Mouse (Mus musculus) hindbrain, embryonic 11.5 days (tissue): ENCODE data around the gene Lemd1. TPM values are rescaled to one million over a fixed set of nuclear protein-coding genes. Genes with fewer than 3 reads are reported as not detected.

Source experiments
- ATAC-seq: fragments of 200-750 bp; cut with Nextera tagmentation; 2 replicates; pipeline ENCODE4 v1.8.0; 2017; ENCODE audit warnings: mild to moderate bottlenecking, moderate TSS enrichment, moderate library complexity; ENCODE audit not compliant: low FRiP score
- DNase-seq: peaks from one replicate; pipeline ENCODE4 v3.0.0-alpha.2; 2015; ENCODE audit warnings: low spot score
- H3K27ac ChIP-seq: fragments of 300-500 bp; sonication (generic); 2 replicates; pipeline ENCODE4 v1.5.1; 2014; ENCODE audit warnings: mild to moderate bottlenecking, low read depth, low read length
- H3K27me3 ChIP-seq: fragments of 300-500 bp; sonication (generic); 2 replicates; pipeline ENCODE4 v1.6.1; 2014; ENCODE audit warnings: mild to moderate bottlenecking, low read length, moderate library complexity, mixed read lengths; ENCODE audit not compliant: control insufficient read depth, insufficient read depth
- H3K36me3 ChIP-seq: fragments of 300-500 bp; sonication (generic); 2 replicates; pipeline ENCODE4 v1.6.1; 2014; ENCODE audit warnings: mild to moderate bottlenecking, low read length, moderate library complexity, mixed read lengths; ENCODE audit not compliant: control insufficient read depth, insufficient read depth
- H3K4me1 ChIP-seq: fragments of 300-500 bp; sonication (generic); replicated peaks from 2 replicates; pipeline ENCODE4 v1.6.1; 2014; ENCODE audit warnings: low read length, mixed read lengths; ENCODE audit not compliant: control insufficient read depth, insufficient read depth
- H3K4me2 ChIP-seq: fragments of 300-500 bp; sonication (generic); replicated peaks from 2 replicates; pipeline ENCODE4 v1.6.1; 2014; ENCODE audit warnings: mild to moderate bottlenecking, low read depth, low read length
- H3K4me3 ChIP-seq: fragments of 300-500 bp; sonication (generic); 2 replicates; pipeline ENCODE4 v1.5.1; 2014; ENCODE audit warnings: low read depth, low read length
- H3K9ac ChIP-seq: fragments of 300-500 bp; sonication (generic); 2 replicates; pipeline ENCODE4 v1.6.1; 2014; ENCODE audit warnings: low read depth, low read length
- H3K9me3 ChIP-seq: fragments of 300-500 bp; sonication (generic); 2 replicates; pipeline ENCODE4 v1.6.1; 2016; ENCODE audit warnings: low read length; ENCODE audit not compliant: control insufficient read depth
- WGBS: fragments of 180-500 bp; shearing (Covaris S2); extraction: QIAGEN DNeasy Blood & Tissue Kit; methylation state at CpG from one replicate; pipeline ENCODE4 v1.1.7; 2014; 5-methylcytosine and 5-hydroxymethylcytosine counted together
- polyA plus RNA-seq: library from polyadenylated mRNA; unstranded; fragments of >200 nt; fragmentation: Nextera tagmentation; extraction: Ambion mirVana; gene quantifications from 2 replicates; pipeline ENCODE4 v1.2.1, GENCODE M21; 2014

The Lemd1 gene
- polyA plus RNA-seq, 1 experiment from 2014 or later = 11.3 TPM

GRCm38 (mm10) chr1:132261058-132261457 is 69.8 kb downstream of the Lemd1 start:
- no peaks in the 10 kb centered on the region for H3K27me3 ChIP-seq
- H3K27ac ChIP-seq = no peak overlapping the region
- H3K4me2 ChIP-seq = no peak overlapping the region
- no peak overlapping the region for H3K4me3 ChIP-seq
- no peak for ATAC-seq
- H3K9ac ChIP-seq = no peak overlapping the region
- WGBS = 77% methylated on average over 5 of the region's 5 CpGs
- H3K9me3 ChIP-seq = no peaks in the 10 kb centered on the region
- H3K4me1 ChIP-seq = no peaks in the 10 kb centered on the region
- no peaks in the 10 kb centered on the region for H3K36me3 ChIP-seq
- DNase-seq = no peak

- Histone ChIP-seq H3K9me3 (no peaks in the 10 kb centered on the region), H3K4me1 (no peaks in the 10 kb centered on the region), H3K36me3 (no peaks in the 10 kb centered on the region), H3K27ac (no peak overlapping the region), H3K27me3 (no peaks in the 10 kb centered on the region), H3K4me2 (no peak overlapping the region), H3K9ac (no peak overlapping the region), H3K4me3 (no peak overlapping the region)
- no peak for DNase-seq
- WGBS = 76% methylated on average over 4 of the region's 4 CpGs
- ATAC-seq = no peak
Observed at GRCm38 (mm10) chr1:132263618-132264017, 72.4 kb downstream of the Lemd1 start.

GRCm38 (mm10) chr1:132264577-132264976 is 73.3 kb downstream of the Lemd1 start:
- Histone ChIP-seq H3K27ac (no peak overlapping the region), H3K4me2 (no peak overlapping the region), H3K36me3 (no peaks in the 10 kb centered on the region), H3K4me3 (no peak overlapping the region), H3K9me3 (no peaks in the 10 kb centered on the region), H3K9ac (no peak overlapping the region), H3K4me1 (no peaks in the 10 kb centered on the region), H3K27me3 (no peaks in the 10 kb centered on the region)
- WGBS = 72% methylated on average over 7 of the region's 7 CpGs
- no peak for DNase-seq
- ATAC-seq = no peak

- no peak overlapping the region for H3K27ac ChIP-seq
- DNase-seq (no peak), ATAC-seq (no peak)
- no peaks in the 10 kb centered on the region for H3K4me1 ChIP-seq
- no peak overlapping the region for H3K4me3 ChIP-seq
- H3K9me3 ChIP-seq = no peaks in the 10 kb centered on the region
- H3K27me3 ChIP-seq = no peaks in the 10 kb centered on the region
- no peak overlapping the region for H3K4me2 ChIP-seq
- WGBS = 73% methylated on average over 8 of the region's 8 CpGs
- no peaks in the 10 kb centered on the region for H3K36me3 ChIP-seq
- no peak overlapping the region for H3K9ac ChIP-seq
Observed at GRCm38 (mm10) chr1:132265211-132265859, 74.1 kb downstream of the Lemd1 start.

GRCm38 (mm10) chr1:132265936-132266335 is 74.7 kb downstream of the Lemd1 start:
- no peak for DNase-seq
- ATAC-seq = no peak
- Histone ChIP-seq H3K9ac (no peak overlapping the region), H3K27ac (no peak overlapping the region), H3K4me3 (no peak overlapping the region), H3K36me3 (no peaks in the 10 kb centered on the region), H3K4me2 (no peak overlapping the region), H3K4me1 (no peaks in the 10 kb centered on the region), H3K27me3 (no peaks in the 10 kb centered on the region), H3K9me3 (no peaks in the 10 kb centered on the region)
- 90% methylated on average over 10 of the region's 10 CpGs for WGBS

GRCm38 (mm10) chr1:132266791-132267557 is 75.7 kb downstream of the Lemd1 start:
- H3K27ac ChIP-seq = no peak overlapping the region
- 66% methylated on average over 8 of the region's 8 CpGs for WGBS
- DNase-seq (no peak), ATAC-seq (no peak)
- H3K4me2 ChIP-seq = no peak overlapping the region
- no peaks in the 10 kb centered on the region for H3K36me3 ChIP-seq
- no peaks in the 10 kb centered on the region for H3K9me3 ChIP-seq
- no peak overlapping the region for H3K9ac ChIP-seq
- H3K4me1 ChIP-seq = no peaks in the 10 kb centered on the region
- no peak overlapping the region for H3K4me3 ChIP-seq
- no peaks in the 10 kb centered on the region for H3K27me3 ChIP-seq

- Histone ChIP-seq H3K36me3 (no peaks in the 10 kb centered on the region), H3K9me3 (no peaks in the 10 kb centered on the region), H3K4me3 (no peak overlapping the region), H3K9ac (no peak overlapping the region), H3K4me2 (no peak overlapping the region), H3K4me1 (no peaks in the 10 kb centered on the region), H3K27ac (no peak overlapping the region), H3K27me3 (no peaks in the 10 kb centered on the region)
- DNase-seq = no peak
- 87% methylated on average over 2 of the region's 2 CpGs for WGBS
- ATAC-seq = no peak
Observed at GRCm38 (mm10) chr1:132267959-132268358, 76.7 kb downstream of the Lemd1 start.

GRCm38 (mm10) chr1:132268418-132269060 is 77.3 kb downstream of the Lemd1 start:
- ATAC-seq (no peak), DNase-seq (no peak)
- Histone ChIP-seq H3K9me3 (no peaks in the 10 kb centered on the region), H3K36me3 (no peaks in the 10 kb centered on the region), H3K4me2 (no peak overlapping the region), H3K27ac (no peak overlapping the region), H3K9ac (no peak overlapping the region), H3K27me3 (no peaks in the 10 kb centered on the region), H3K4me1 (no peaks in the 10 kb centered on the region), H3K4me3 (no peak overlapping the region)
- WGBS = 60% methylated on average over 7 of the region's 7 CpGs
